Mouse (Mus musculus) limb, embryonic 14.5 days (tissue): ENCODE results near the gene Dync1i2. TPM values are rescaled to one million over a fixed set of nuclear protein-coding genes. Genes with fewer than 3 reads are reported as not detected.

ENCODE experiments used
- ATAC-seq: fragments of 200-750 bp; cut with Nextera tagmentation; 2 replicates; pipeline ENCODE4 v1.8.0; 2017; ENCODE audit warnings: low read depth, moderate number of reproducible peaks, moderate TSS enrichment; ENCODE audit not compliant: low FRiP score
- DNase-seq: peaks from one replicate; pipeline ENCODE4 v3.0.0-alpha.2; 2015; ENCODE audit warnings: low spot score
- H3K27ac ChIP-seq: fragments of 300-500 bp; sonication (generic); replicated peaks from 2 replicates; pipeline ENCODE4 v1.5.1; 2014; ENCODE audit warnings: low read depth, mild to moderate bottlenecking, low read length, moderate library complexity, mixed read lengths
- H3K27me3 ChIP-seq: fragments of 300-500 bp; sonication (generic); 2 replicates; pipeline ENCODE4 v1.6.1; 2014; ENCODE audit warnings: low read length, mixed read lengths; ENCODE audit not compliant: control insufficient read depth, insufficient read depth
- H3K36me3 ChIP-seq: fragments of 300-500 bp; sonication (generic); 2 replicates; pipeline ENCODE4 v1.6.1; 2014; ENCODE audit warnings: mild to moderate bottlenecking, low read length, moderate library complexity, mixed read lengths; ENCODE audit not compliant: control insufficient read depth, insufficient read depth
- H3K4me1 ChIP-seq: fragments of 300-500 bp; sonication (generic); 2 replicates; pipeline ENCODE4 v1.6.1; 2014; ENCODE audit warnings: antibody characterized with exemption, low read length, mixed read lengths; ENCODE audit not compliant: control insufficient read depth, insufficient read depth
- H3K4me2 ChIP-seq: fragments of 300-500 bp; sonication (generic); replicated peaks from 2 replicates; pipeline ENCODE4 v1.6.1; 2014; ENCODE audit warnings: low read depth, mild to moderate bottlenecking, low read length, moderate library complexity; ENCODE audit not compliant: severe bottlenecking
- H3K4me3 ChIP-seq: fragments of 300-500 bp; sonication (generic); replicated peaks from 2 replicates; pipeline ENCODE4 v1.5.1; 2014; ENCODE audit warnings: low read length
- H3K9ac ChIP-seq: fragments of 300-500 bp; sonication (generic); 2 replicates; pipeline ENCODE4 v1.6.1; 2014; ENCODE audit warnings: mild to moderate bottlenecking, low read depth, low read length, moderate library complexity; ENCODE audit not compliant: severe bottlenecking
- H3K9me3 ChIP-seq: fragments of 300-500 bp; sonication (generic); 2 replicates; pipeline ENCODE4 v1.6.1; 2016; ENCODE audit warnings: low read length; ENCODE audit not compliant: control insufficient read depth
- POLR2A ChIP-seq: fragments of 200-500 bp; IDR thresholded peaks from 2 replicates; pipeline ENCODE4 v1.8.0; 2012; ENCODE audit warnings: inconsistent platforms, mild to moderate bottlenecking, moderate library complexity, borderline replicate concordance; ENCODE audit not compliant: insufficient read depth, insufficient read length; ENCODE audit errors: extremely low read depth
- WGBS: fragments of 180-500 bp; shearing (Covaris S2); extraction: QIAGEN DNeasy Blood & Tissue Kit; methylation state at CpG from one replicate; pipeline ENCODE4 v1.1.7; 2014; 5-methylcytosine and 5-hydroxymethylcytosine counted together
- polyA plus RNA-seq, 2 experiments: library from polyadenylated mRNA; depleted of rRNA in 1 of 2; stranded (reverse) in 1 of 2; unstranded in 1 of 2; fragments of >200 nt; fragmentation: Nextera tagmentation in 1 of 2; extraction: Ambion mirVana in 1 of 2; gene quantifications; 2 replicates each; pipeline versions ENCODE4 v1.2.1 to v1.2.3; 2012 to 2014

Dync1i2 gene
- polyA plus RNA-seq, 2 experiments, result 94.7 to 95.0 TPM

DNA sequence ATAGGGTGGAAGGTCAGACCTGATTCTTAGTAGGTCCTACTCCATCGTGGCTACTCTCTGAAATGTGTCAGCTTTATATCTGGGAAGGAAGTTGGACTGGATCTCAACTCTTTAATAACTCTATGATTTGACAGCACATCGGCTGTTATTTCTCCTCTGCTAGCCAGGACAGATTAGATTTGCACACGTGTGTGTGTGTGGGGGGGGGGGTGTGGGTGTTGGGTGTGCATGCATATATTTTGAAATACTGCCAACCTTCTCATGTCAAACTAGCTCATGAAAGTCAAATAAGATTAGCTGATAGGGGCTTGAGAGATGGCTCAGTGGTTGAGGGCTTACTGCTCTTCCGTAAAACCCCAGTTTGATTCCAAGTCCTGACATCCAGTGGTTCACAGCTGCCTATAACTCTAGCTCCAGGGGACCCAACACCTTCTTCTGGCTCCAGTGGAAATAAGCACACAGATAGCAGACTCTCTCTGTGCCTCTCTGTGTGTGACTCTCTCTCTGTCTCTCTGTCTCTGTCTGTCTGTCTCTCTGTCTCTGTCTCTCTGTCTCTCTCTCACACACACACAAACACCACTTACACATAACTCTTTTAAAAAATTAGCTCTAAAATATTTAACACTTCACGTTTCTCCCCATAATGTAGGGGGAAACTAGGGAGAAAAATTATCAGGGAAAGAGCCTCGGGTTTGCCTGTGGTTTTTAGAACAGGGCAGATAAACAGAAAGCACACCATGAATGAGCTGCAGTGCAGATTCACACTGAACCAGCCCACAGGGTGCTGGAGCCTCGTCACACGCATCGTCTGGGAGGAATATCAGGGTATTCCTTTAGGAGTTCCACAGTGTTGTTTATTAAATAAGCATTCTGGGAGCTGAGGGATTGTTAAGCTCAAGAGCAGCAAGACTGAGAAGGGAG, 34.9 kb upstream of the Dync1i2 start:
- ATAC-seq (no peak), DNase-seq (no peak)
- H3K9me3 ChIP-seq, result no peaks in the 10 kb centered on the region
- H3K9ac ChIP-seq, result no peak overlapping the region
- no peaks in the 10 kb centered on the region for H3K36me3 ChIP-seq
- no peak overlapping the region for H3K27ac ChIP-seq
- no peak for TF ChIP-seq POLR2A
- no peak overlapping the region for H3K4me2 ChIP-seq
- H3K4me3 ChIP-seq, result no peak overlapping the region
- H3K4me1 ChIP-seq, result peaks cover 12% of the 10 kb centered on the region
- H3K27me3 ChIP-seq, result no peaks in the 10 kb centered on the region
- 66% methylated on average over 9 of the region's 9 CpGs for whole genome bisulfite sequencing

DNA sequence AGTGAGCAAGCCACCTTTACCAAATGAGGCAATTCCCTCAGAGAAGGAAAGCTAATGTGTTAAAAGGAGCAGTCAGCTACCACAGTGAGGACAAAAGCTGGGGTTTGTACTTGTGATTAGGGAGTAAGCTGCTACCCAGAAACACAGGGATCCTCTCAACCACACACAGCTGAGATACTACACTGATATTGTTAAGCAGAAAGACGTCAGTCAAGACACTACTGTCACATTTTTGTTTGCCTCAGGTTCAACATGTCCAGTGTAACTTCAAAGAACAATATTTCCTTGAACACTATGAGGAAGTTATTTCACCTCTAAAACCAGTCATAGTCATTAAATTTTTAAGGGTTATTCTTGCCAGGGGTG, 34.3 kb upstream of the Dync1i2 start:
- Histone ChIP-seq H3K9ac (no peak overlapping the region), H3K36me3 (no peaks in the 10 kb centered on the region), H3K9me3 (no peaks in the 10 kb centered on the region), H3K4me3 (no peak overlapping the region), H3K27me3 (no peaks in the 10 kb centered on the region), H3K4me1 (peaks cover 12% of the 10 kb centered on the region), H3K4me2 (no peak overlapping the region), H3K27ac (no peak overlapping the region)
- no peak for ATAC-seq
- 60% methylated on average over 1 of the region's 1 CpGs for WGBS
- no peak for DNase-seq
- no peak for TF ChIP-seq POLR2A

- no peak for TF ChIP-seq POLR2A
Observed at GRCm38 (mm10) chr2:71177760-71178159, 33.7 kb upstream of the Dync1i2 start.

GRCm38 (mm10) chr2:71179716-71180115, 31.8 kb upstream of the Dync1i2 start:
- Histone ChIP-seq H3K4me2 (no peak overlapping the region), H3K9ac (no peak overlapping the region), H3K27ac (no peak overlapping the region), H3K36me3 (no peaks in the 10 kb centered on the region), H3K27me3 (no peaks in the 10 kb centered on the region), H3K4me1 (peaks cover 12% of the 10 kb centered on the region), H3K4me3 (no peak overlapping the region), H3K9me3 (no peaks in the 10 kb centered on the region)
- DNase-seq (no peak), ATAC-seq (no peak)
- no peak for TF ChIP-seq POLR2A
- 86% methylated on average over 10 of the region's 10 CpGs for WGBS

More at GRCm38 (mm10) chr2:71177760-71178159, 33.7 kb upstream of the Dync1i2 start:
- Histone ChIP-seq H3K36me3 (no peaks in the 10 kb centered on the region), H3K4me3 (no peak overlapping the region), H3K27me3 (no peaks in the 10 kb centered on the region), H3K9me3 (no peaks in the 10 kb centered on the region), H3K9ac (no peak overlapping the region), H3K27ac (no peak overlapping the region), H3K4me1 (peaks cover 12% of the 10 kb centered on the region), H3K4me2 (no peak overlapping the region)
- no peak for ATAC-seq
- DNase-seq, result no peak
- WGBS, result 94% methylated on average over 1 of the region's 1 CpGs

- no peaks in the 10 kb centered on the region for H3K27me3 ChIP-seq
- no peaks in the 10 kb centered on the region for H3K9me3 ChIP-seq
- TF ChIP-seq POLR2A, result no peak
- peak; percentile 61 for DNase-seq
- H3K4me1 ChIP-seq, result peaks cover 12% of the 10 kb centered on the region
- ATAC-seq, result peak; percentile 63
- WGBS, result 22% methylated on average over 7 of the region's 8 CpGs
- no peak overlapping the region for H3K4me3 ChIP-seq
- H3K4me2 ChIP-seq, result peak overlapping the region; percentile 27
- no peaks in the 10 kb centered on the region for H3K36me3 ChIP-seq
- H3K27ac ChIP-seq, result no peak overlapping the region
- no peak overlapping the region for H3K9ac ChIP-seq
Observed at GRCm38 (mm10) chr2:71180566-71181217, 30.8 kb upstream of the Dync1i2 start.
